Mouse (Mus musculus) thymus, postnatal 4 days (tissue): ENCODE data around the gene Sh3bp2.
A peak's percentile ranks its signal among the peaks of the same experiment; 100 is the strongest.
"Not testable (repeated sequence)": the region's sequence is repeated elsewhere in the genome, so short reads cannot be mapped to it uniquely, and the experiment has no call there.

ENCODE experiments used
- DNase-seq: peaks from one replicate; pipeline ENCODE4 v3.0.0; 2021

Sh3bp2 gene

GRCm38 (mm10) chr5:34573268-34574221 lies 47.9 kb downstream of the Sh3bp2 start, which contains the start of gene Add1:
Add1 (plus strand) TSS chr5:34573664.
- DNase-seq = peak; percentile 95

- no peak for DNase-seq
Observed at GRCm38 (mm10) chr5:34574721-34575120, 49.1 kb downstream of the Sh3bp2 start.

- no peak for DNase-seq
Observed at GRCm38 (mm10) chr5:34576286-34576685, 50.6 kb downstream of the Sh3bp2 start.

- DNase-seq = no peak
Observed at GRCm38 (mm10) chr5:34578038-34578655, 52.5 kb downstream of the Sh3bp2 start.

GRCm38 (mm10) chr5:34579377-34579776 lies 53.7 kb downstream of the Sh3bp2 start:
- no peak for DNase-seq

- not testable (repeated sequence) for DNase-seq
Observed at GRCm38 (mm10) chr5:34581671-34582313, 56.2 kb downstream of the Sh3bp2 start.

GRCm38 (mm10) chr5:34582314-34582675 lies 56.7 kb downstream of the Sh3bp2 start:
- DNase-seq = no peak

- no peak for DNase-seq
Observed at GRCm38 (mm10) chr5:34585216-34585615, 59.6 kb downstream of the Sh3bp2 start.

- DNase-seq = no peak
Observed at GRCm38 (mm10) chr5:34587881-34588280, 62.2 kb downstream of the Sh3bp2 start.

- DNase-seq = no peak
Observed at GRCm38 (mm10) chr5:34590059-34590458, 64.4 kb downstream of the Sh3bp2 start.

- DNase-seq = no peak
Observed at GRCm38 (mm10) chr5:34590702-34591101, 65.1 kb downstream of the Sh3bp2 start.

- peak; percentile 22 for DNase-seq
Observed at GRCm38 (mm10) chr5:34591388-34592004, 65.9 kb downstream of the Sh3bp2 start.

- peak; percentile 4 for DNase-seq
Observed at GRCm38 (mm10) chr5:34592224-34592623, 66.6 kb downstream of the Sh3bp2 start.

GRCm38 (mm10) chr5:34592666-34593065 lies 67.0 kb downstream of the Sh3bp2 start:
- peak; percentile 10 for DNase-seq

- DNase-seq = peak; percentile 0
Observed at GRCm38 (mm10) chr5:34593202-34593727, 67.6 kb downstream of the Sh3bp2 start.

GRCm38 (mm10) chr5:34604576-34604975 lies 78.9 kb downstream of the Sh3bp2 start:
- no peak for DNase-seq

GRCm38 (mm10) chr5:34607100-34607880 lies 81.7 kb downstream of the Sh3bp2 start:
- no peak for DNase-seq

- no peak for DNase-seq
Observed at GRCm38 (mm10) chr5:34608226-34608625, 82.6 kb downstream of the Sh3bp2 start.

- no peak for DNase-seq
Observed at GRCm38 (mm10) chr5:34609966-34610365, 84.3 kb downstream of the Sh3bp2 start.
